Mouse (Mus musculus) Patski (cell line): ENCODE results near the gene Pkib. TPM values are rescaled to one million over a fixed set of nuclear protein-coding genes. Genes with fewer than 3 reads are reported as not detected.

ENCODE experiments used
- ATAC-seq: fragments of 100-300 bp; one replicate; pipeline ENCODE4 v1.8.0; 2021
- CTCF ChIA-PET: fragments of 350-600 bp; sonication (Branson Sonifier 250); formaldehyde crosslinking; loops from one replicate; lab custom pipeline; 2022; ENCODE audit warnings: inconsistent platforms; lab: Charles Lee
- POLR2A ChIA-PET: fragments of 350-600 bp; sonication (Branson Sonifier 250); formaldehyde crosslinking; loops from one replicate; lab custom pipeline; 2022; ENCODE audit warnings: antibody characterized with exemption, inconsistent platforms; lab: Charles Lee
- DNase-seq: peaks from one replicate; pipeline ENCODE4 v3.0.0-alpha.2; 2011; ENCODE audit warnings: low read depth, low spot score
- H3K27me3 ChIP-seq: fragments of 371-371 bp; one replicate; pipeline ENCODE4 v1.5.1; 2021
- CTCF ChIP-seq: fragments of 100-300 bp; IDR thresholded peaks from one replicate; pipeline ENCODE4 v1.5.1; 2021
- in situ Hi-C: fragments of 300-500 bp; cut with MboI; formaldehyde crosslinking; loops from 3 replicates; pipeline ENCODE4 v1.11.1; 2018; ENCODE audit warnings: low pct_unique_long_range_greater_than_20kb, mixed read lengths
- polyA plus RNA-seq: library from polyadenylated mRNA; unstranded; gene quantifications from one replicate; pipeline ENCODE4 v1.2.3, GENCODE M21; 2021

The Pkib gene
- polyA plus RNA-seq, 1 experiment from 2014 or later, result 0.21 TPM

- in situ Hi-C loops, result no loop called here
- CTCF ChIA-PET, result interaction anchor here (1.0 to 1.9 kb wide), 2 partner anchors 20 to 27 kb away, joined by 4 to 5 read pairs; no protein-coding TSS in a partner anchor
- no peak for DNase-seq
- no peak for ATAC-seq
- H3K27me3 ChIP-seq, result no peaks in the 10 kb centered on the region
- POLR2A ChIA-PET, result no interaction called here
- no peak for TF ChIP-seq CTCF
Observed at GRCm38 (mm10) chr10:57758999-57759398, 127.2 kb downstream of the Pkib start.

DNA sequence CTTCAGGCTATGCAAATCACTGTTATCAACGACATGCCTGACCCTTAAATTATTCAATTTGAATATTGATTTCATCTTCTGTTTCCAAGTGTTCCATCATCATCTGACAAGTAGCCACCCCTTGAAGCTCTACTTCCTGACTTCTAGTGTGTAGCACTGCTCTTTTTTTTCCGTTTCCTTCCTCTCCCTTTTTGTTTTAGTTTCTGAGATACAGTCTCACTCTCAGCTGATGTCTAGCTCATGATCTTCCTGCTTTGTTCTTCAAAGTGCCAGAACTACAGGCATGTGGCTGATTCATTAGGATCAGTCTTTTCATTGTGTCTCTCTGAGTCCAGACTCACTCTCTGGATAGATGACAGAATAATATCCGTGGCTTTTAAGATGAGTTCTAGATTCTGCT, 128.9 kb downstream of the Pkib start:
- in situ Hi-C loops, result no loop called here
- CTCF ChIA-PET, result interaction anchor here (1.2 kb wide), 1 partner anchor 20 kb away, joined by 4 read pairs; no protein-coding TSS in a partner anchor

DNA sequence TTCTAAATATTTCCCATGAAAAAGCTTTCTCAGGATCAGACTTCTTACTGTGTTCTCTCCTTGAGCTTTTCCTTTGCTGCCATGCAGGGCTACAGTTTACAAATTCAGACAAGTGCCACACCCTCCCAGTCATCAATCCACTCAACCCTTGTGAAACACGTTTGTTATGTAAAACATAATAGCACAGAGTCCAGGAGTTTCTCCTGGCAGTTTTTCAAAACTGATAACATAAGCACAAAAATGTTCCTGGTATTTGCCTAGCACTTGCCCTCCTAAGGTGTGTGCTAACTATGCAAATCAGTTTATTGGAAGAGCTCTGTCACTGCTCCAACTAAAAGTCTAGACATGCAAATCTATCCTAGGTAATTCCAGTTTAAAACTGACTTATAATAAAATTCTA, 131.3 kb downstream of the Pkib start:
- no peaks in the 10 kb centered on the region for H3K27me3 ChIP-seq
- ATAC-seq (no peak), DNase-seq (no peak)
- in situ Hi-C loops, result no loop called here
- POLR2A ChIA-PET, result no interaction called here
- no peak for TF ChIP-seq CTCF
- CTCF ChIA-PET, result interaction anchor here (0.9 kb wide), 1 partner anchor 19 kb away, joined by 3 read pairs; no protein-coding TSS in a partner anchor

More for the DNA sequence above, 128.9 kb downstream of the Pkib start:
- ATAC-seq (no peak), DNase-seq (no peak)
- TF ChIP-seq CTCF, result no peak
- H3K27me3 ChIP-seq, result no peaks in the 10 kb centered on the region
- POLR2A ChIA-PET, result no interaction called here

DNA sequence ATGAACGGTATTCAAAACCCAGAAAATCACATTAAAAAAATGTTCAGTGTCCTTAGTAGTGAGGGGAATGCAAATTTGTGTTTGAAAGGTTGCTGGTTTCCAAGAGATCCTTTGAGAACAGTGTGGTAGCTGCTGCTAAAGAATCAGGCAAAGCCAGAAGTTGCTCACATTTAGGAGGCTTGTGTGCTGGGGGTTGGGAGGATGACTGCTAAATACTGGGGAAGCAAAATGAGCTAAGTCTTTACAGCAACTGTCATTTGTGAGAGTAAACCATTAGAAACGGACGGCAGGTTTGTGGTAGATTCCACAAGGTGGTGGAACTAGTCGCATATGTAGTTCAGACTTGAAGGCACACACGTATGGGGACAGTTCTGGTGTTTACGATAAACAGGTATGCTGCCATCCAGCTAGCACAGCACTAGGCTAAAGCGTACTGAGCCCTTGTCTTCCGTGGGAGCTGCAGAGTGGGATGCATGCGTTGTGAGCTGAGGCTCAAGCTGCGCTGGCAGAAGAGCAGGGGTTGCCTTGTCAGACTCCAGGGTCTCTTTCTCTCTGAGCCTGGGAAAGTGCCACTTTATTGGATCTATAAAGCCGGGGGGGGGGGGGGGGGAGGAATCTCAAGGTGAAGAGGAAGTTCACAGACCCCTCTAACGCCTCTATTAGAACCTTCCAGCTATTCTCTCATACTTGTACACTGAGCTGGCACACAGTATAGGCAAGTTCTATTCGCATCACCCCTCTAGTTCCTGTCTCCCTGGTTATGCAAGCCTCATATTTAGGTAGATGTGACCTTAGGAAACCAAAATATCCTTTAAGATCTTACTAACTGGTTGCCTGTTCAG, 151.7 kb downstream of the Pkib start:
- TF ChIP-seq CTCF, result no peak
- ATAC-seq (no peak), DNase-seq (no peak)
- in situ Hi-C loops, result no loop called here
- ChIA-PET CTCF (no interaction called here), POLR2A (interaction anchor here (0.6 kb wide), 1 partner anchor 680 kb away, joined by 5 read pairs; no protein-coding TSS in a partner anchor)
- peaks cover 12% of the 10 kb centered on the region for H3K27me3 ChIP-seq

DNA sequence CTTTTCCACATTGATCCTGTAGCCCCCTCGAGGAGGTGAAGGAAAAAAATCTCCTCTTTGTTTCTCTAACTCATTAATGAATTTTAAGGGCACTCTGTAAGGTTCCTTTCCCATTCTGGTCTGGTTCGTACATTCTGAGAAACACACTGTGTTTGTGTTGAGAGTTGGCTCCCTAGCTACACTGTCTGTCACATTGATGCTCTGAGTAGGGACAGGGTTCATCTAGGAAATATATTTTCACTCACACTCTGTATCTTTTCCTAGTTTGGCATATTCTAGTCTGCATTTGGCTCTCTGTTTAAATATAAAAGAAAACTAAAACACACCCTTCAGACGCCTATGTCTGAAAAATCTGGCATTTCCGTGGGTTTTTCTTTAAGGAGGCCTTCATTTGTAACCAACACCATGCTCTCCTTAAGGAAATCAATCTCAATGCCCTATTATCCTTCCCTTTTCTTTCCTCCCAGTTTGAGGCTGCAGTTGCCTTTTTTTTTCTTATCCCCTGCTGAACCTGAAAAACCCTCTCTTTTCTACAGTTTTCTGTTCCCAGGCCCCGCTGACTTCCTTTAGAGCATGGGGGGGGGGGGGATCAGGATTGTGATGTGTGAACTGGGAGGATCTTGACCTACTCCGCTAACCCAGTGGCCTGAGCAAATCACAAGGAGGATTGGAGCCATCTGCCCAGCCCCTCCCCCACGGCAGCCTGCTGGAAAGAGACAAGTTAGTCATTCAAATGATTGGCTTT, 152.5 kb downstream of the Pkib start:
- no peak for TF ChIP-seq CTCF
- ChIA-PET CTCF (no interaction called here), POLR2A (interaction anchor here (0.6 kb wide), 1 partner anchor 679 kb away, joined by 5 read pairs; no protein-coding TSS in a partner anchor)
- no peak for ATAC-seq
- H3K27me3 ChIP-seq, result peaks cover 15% of the 10 kb centered on the region
- in situ Hi-C loops, result no loop called here
- peak; percentile 15 for DNase-seq

DNA sequence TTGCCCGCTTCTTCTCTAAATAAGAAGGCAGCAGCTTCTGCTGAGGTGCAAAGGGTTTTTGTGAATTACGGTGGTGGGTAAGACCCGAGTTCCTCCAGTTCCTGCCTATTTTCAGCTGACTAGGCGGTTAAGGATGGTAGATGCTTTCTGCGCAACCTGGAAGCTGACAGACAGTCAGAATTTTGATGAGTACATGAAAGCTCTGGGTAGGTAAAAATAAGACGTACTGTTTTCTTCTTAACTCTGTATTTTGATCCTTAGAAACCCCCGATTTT, 153.0 kb downstream of the Pkib start, which contains the start of gene Fabp7:
Gene Fabp7, plus strand, starts transcription at position 6 of the 275 bp plus-strand sequence.
- ATAC-seq (no peak), DNase-seq (no peak)
- H3K27me3 ChIP-seq, result peaks cover 15% of the 10 kb centered on the region
- ChIA-PET POLR2A (no interaction called here), CTCF (no interaction called here)
- no peak for TF ChIP-seq CTCF
- in situ Hi-C loops, result no loop called here

DNA sequence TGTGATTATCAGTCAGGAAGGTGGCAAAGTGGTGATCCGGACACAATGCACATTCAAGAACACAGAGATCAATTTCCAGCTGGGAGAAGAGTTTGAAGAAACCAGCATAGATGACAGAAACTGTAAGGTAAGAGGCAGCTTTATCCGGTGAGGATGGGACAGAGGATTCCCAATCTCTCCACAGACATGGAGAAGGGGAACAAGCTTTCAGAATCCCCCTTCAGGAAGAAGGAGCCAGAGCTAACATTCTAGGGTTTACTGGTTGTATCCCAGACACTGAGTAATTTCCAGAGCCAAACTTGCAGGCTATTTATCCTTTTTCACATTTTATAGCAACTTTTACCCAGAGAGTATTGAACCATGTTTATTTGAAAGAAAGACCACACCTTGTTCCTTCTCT, 153.8 kb downstream of the Pkib start:
- CTCF ChIA-PET, result interaction anchor here (0.9 kb wide), 1 partner anchor 42 kb away, joined by 3 read pairs; no protein-coding TSS in a partner anchor
- DNase-seq, result no peak
- peaks cover 15% of the 10 kb centered on the region for H3K27me3 ChIP-seq
- no peak for ATAC-seq
- no peak for TF ChIP-seq CTCF
- POLR2A ChIA-PET, result no interaction called here
- in situ Hi-C loops, result no loop called here

Other genes with a start within 250 kb of the Pkib start
- gene Hsf2, start 145.6 kb upstream of the Pkib start, polyA plus RNA-seq, result 24.6 TPM
- gene Serinc1, start 99.5 kb upstream of the Pkib start, polyA plus RNA-seq, result 194 TPM
- 0.58 TPM for gene Fabp7, start 152.9 kb downstream of the Pkib start, polyA plus RNA-seq
- gene Smpdl3a, start 162.4 kb downstream of the Pkib start, polyA plus RNA-seq, result 0.31 TPM